ENCODE assay signal across 30 mouse cellular contexts in genomic region chr9:88500112-88500511, GRCm38 (mm10). TPM values are rescaled to one million over a fixed set of nuclear protein-coding genes. Genes with fewer than 3 reads are reported as not detected.
"Had no signal": no experiment of that assay in that cellular context is flagged by ENCODE, and none has a peak within 500 bp of the region (broad histone marks: within the 10 kb centered on the region; RNA-seq: fewer than 3 reads in every experiment).

No protein-coding gene starts in this region.

- H3K4me1 ChIP-seq: heart, embryonic 13.5 days; heart, embryonic 15.5 days; hindbrain, embryonic 10.5 days; hindbrain, embryonic 12.5 days; hindbrain, embryonic 15.5 days; kidney, embryonic 15.5 days; limb, embryonic 10.5 days; limb, embryonic 12.5 days had no signal

- H3K9ac ChIP-seq: heart, embryonic 13.5 days; heart, embryonic 15.5 days; hindbrain, embryonic 12.5 days; hindbrain, embryonic 15.5 days; kidney, embryonic 15.5 days; limb, embryonic 12.5 days had no signal

- ATAC-seq: hindbrain, postnatal 0 days; intestine, embryonic 16.5 days had no signal

- H3K27me3 ChIP-seq: heart, embryonic 13.5 days; heart, embryonic 15.5 days; hindbrain, embryonic 12.5 days; hindbrain, embryonic 15.5 days; kidney, embryonic 15.5 days; limb, embryonic 12.5 days had no signal

- DNase-seq: gastrocnemius, postnatal 14 days; gastrocnemius, postnatal 36 days; heart, adult 2 months; heart, postnatal 4 days; kidney, adult 11 months; kidney, adult 2 months; kidney, adult 9 months; kidney, postnatal 14 days; kidney, postnatal 36 days; layer of hippocampus, adult 9-11 months; layer of hippocampus, postnatal 36 days; liver had no signal

- H3K36me3 ChIP-seq: heart, embryonic 13.5 days; heart, embryonic 15.5 days; hindbrain, embryonic 10.5 days; hindbrain, embryonic 12.5 days; hindbrain, embryonic 15.5 days; kidney, embryonic 15.5 days; limb, embryonic 10.5 days; limb, embryonic 12.5 days had no signal

- H3K4me3 ChIP-seq: heart, adult 2 months; heart, embryonic 13.5 days; heart, embryonic 15.5 days; hindbrain, embryonic 10.5 days; hindbrain, embryonic 12.5 days; hindbrain, embryonic 15.5 days; kidney, embryonic 15.5 days; limb, embryonic 10.5 days; limb, embryonic 12.5 days had no signal

- H3K9me3 ChIP-seq: heart, embryonic 13.5 days; heart, embryonic 15.5 days; hindbrain, embryonic 10.5 days; hindbrain, embryonic 12.5 days; hindbrain, embryonic 15.5 days; kidney, embryonic 15.5 days; limb, embryonic 10.5 days; limb, embryonic 12.5 days had no signal

- H3K27ac ChIP-seq: heart, adult 2 months; heart, embryonic 13.5 days; heart, embryonic 15.5 days; hindbrain, embryonic 10.5 days; hindbrain, embryonic 12.5 days; hindbrain, embryonic 15.5 days; hindbrain, postnatal 0 days; kidney, embryonic 15.5 days; kidney, postnatal 0 days; limb, embryonic 10.5 days; limb, embryonic 12.5 days had no signal

RNA-seq across cellular contexts. Expression of gene Gm20537, which starts 43.7 kb away (rescaled TPM):
- total RNA-seq: gastrocnemius, adult 18-20 months; heart, postnatal 25 days; layer of hippocampus, adult 18-20 months; layer of hippocampus, postnatal 36 days; left cerebral cortex, adult 8-10 months had no signal
- polyA plus RNA-seq: gonadal fat pad, adult 2 months; heart, adult 2 months; hindbrain, postnatal 0 days; kidney, postnatal 0 days; large intestine, adult 2 months; liver, embryonic 11.5 days had no signal
